Mouse (Mus musculus): ENCODE measurements around the gene Sh3bp1.
A peak's percentile ranks its signal among the peaks of the same experiment; 100 is the strongest.

Sh3bp1 gene

DNA sequence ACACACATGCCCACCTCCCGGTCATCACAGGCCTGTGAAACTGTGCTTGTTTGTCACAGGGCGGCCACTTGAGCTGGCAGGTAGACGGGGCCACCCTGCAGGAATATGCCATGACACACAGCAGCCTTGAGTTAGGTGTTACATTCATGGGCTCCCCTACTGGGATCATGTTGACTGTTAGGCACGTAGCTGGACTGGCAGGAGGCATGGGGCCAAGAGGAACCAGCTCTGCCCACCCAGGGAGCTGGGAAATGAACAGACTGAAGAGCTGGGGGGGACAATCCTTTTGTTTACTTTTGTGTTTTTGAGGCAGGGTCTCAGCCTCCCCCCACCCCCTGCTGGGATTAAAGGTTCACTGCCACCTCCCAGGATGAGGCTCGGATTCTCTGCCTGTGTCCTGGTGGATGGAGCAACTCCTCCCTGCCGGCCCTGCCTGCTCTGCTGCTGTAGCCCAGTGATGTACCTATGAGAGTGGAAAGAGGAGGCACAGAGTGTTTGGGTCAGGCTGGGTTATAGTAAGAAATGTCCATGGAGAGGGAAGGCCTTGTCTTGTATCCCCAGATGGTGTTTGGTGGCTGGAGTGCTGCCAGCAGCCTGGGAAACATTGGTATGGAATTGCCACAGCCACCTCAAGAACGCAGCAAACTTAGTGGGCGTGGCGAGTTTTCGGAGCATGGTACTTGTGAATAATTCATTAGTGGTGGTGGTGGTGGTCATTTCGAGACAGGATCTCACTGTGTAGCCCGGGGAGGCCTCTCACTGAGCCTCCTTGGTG is 16.7 kb downstream of the Sh3bp1 start:
- peak; percentile 72 to 83 for DNase-seq

DNA sequence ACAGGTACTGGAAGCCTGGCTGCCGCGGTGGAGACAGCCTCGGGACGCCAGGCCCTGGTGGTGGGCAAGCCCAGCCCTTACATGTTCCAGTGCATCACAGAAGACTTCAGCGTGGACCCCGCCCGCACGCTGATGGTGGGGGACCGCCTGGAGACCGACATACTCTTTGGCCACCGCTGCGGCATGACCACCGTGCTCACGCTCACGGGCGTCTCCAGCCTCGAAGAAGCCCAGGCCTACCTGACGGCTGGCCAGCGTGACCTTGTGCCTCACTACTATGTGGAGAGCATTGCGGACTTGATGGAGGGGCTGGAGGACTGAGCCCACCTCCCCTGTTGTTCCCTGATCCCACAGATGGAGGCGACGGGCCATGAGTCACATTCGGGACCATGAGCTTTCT is 18.6 kb downstream of the Sh3bp1 start:
- DNase-seq = no peak

DNA sequence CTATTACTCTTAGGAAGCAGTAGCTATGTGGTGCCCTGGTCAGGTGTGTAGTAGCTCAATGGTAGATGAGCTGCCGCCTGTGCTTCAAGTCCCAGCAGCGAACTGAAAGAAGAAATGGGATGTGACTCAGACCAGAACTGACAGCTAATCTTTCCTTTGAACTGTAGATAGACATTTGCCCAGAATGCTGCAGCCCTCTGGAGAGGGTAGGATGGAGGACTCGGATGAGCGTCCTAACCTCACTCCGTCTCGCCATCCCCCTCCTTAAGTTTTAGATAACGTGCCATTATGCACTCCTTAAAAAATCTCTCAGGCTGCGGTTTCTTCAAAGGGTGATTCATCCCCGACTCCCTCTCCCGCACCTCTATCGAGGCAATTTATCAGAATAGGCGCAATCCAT is 20.3 kb downstream of the Sh3bp1 start:
- no peak for DNase-seq

DNA sequence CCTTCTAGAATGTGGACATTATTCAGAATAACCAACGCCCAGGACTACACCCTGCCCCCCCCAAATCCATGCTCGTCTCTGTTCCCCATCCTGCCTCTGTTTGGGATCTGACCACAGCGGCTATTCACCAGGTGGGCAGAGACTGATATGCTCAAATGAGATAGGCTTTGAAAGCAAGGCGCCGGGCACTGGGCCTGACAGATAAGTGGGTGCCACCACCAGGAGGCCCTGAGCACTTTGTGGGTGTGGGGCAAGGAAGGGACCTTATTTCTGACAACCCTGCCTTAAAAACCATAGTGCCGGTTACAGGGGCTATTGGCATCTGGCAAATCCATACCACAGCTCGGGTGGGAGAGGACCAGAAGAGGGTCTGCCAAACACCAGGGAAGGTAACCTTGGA is 23.1 kb downstream of the Sh3bp1 start:
- DNase-seq = no peak

DNA sequence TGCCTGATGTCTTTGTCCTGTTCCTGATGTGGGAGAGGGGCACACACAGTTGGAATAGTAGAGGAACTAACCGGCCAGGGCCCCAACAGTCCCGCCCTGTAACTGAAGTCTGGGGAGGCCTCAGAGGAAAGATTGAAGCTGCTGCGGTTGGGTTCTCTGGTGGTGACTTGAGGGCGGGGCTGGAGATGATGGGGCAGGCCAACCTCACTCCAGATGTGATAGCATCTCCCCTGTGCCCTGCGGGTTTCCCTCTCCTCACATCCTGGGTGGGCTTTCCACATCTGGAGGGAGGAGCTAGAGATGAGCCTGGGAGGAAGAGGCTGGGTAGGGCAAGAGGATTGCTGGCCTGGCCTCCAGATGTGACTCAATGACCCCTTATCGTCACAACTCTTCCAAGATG is 24.0 kb downstream of the Sh3bp1 start:
- DNase-seq = no peak

DNA sequence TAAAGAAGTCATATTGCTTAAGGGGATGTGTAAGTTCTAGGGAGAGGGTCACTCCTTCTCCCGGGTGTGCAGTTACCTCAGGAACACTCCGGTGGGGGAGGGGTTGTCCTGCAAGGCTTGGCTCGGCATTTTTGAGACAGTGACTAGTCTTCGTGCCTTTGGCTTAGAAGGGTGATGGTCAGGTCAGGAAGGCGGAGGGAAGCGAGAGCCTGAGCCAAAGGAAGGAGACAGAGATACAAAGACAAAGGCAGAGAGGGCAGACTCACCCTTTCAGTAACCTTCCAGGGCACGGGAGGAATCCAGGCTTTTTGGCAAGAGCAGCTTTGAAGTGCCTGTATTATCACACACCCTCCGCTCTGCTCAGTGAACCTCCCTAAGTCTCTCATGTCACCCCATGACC is 25.6 kb downstream of the Sh3bp1 start:
- no peak for DNase-seq

DNA sequence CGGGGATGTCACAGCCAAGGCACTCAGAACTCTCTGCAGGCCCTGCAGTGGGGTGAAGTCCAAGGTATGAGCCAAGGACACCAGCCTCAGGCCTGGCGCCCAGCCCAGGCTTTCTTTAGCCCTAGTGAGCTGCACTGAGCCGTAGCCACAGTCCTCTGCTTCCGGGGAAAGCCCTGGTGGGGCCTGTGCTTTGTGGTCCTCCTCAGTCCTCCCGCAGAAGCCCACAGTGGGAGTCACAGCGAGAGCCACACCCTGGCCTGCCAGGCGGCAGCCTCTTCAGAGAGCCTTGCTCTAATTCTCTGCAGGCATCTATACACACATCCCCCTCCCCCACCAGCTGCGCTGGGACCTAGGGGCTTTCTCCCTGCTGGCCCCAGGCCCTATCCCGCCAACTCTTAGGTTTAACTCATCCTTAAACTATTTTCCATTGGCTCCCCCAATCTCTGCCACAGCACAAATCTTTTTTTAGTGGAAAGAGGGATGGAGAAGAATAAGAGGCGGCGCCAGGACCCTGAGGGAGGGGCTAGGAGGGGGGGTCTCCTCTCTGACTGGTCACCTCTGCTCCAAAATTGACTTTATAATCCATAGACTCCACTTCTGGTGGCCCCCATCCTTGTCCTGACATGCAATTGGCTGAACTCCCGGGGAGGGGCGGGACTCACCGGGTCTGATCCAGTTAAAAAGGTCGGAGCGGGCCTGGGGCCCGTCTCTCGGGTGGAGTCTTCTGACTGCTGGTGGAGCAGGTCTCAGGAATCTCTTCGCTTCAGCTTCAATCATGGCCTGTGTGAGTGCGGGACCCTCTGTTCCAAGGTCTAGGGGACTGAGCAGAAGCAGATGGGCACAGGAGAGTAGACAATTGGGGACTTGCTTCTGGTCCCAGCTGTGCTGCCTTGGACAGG is 26.7 kb downstream of the Sh3bp1 start, which contains the start of gene Lgals1:
Gene Lgals1 (plus strand): TSS at position 705 of the 899 bp plus-strand sequence.
- DNase-seq = peak; percentile 81 to 88

DNA sequence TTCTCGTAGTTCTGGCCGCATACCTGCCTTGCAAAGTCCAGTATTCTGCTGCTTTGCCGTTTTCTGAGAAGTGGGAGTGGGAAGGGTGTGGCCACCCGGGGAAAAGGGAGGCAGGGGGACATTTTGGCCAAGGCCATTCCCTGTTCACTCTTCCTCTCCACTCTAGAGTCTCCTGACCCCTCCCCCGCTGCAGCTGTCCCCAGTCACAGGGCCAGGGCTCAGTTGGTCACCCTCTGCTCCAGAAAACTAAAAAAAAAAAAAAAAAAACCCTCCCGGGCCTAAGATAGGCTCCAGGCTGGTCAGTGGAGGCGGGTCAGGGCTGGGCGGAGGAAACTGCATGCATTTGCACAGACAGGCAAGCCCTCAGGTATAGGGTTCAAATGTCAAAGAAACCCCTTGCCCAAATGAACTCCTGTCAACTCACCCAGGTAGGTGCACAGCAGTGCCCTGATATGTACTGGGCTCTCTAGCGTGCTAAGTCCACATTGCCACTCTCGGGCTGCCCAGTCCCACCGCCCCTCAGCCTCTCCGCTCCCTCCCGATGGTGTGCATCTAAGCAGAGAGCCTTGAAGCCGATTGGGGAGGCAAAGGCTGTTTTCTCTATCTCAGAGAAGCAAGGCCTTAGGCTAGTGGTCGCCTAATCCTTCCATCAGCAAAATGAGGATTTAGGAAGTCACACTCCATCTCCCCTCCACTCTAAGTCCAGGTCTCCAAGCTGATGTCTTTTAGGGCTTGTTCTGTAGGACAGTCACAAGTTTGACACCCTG is 27.6 kb downstream of the Sh3bp1 start:
- DNase-seq = peak; percentile 38 to 56

DNA sequence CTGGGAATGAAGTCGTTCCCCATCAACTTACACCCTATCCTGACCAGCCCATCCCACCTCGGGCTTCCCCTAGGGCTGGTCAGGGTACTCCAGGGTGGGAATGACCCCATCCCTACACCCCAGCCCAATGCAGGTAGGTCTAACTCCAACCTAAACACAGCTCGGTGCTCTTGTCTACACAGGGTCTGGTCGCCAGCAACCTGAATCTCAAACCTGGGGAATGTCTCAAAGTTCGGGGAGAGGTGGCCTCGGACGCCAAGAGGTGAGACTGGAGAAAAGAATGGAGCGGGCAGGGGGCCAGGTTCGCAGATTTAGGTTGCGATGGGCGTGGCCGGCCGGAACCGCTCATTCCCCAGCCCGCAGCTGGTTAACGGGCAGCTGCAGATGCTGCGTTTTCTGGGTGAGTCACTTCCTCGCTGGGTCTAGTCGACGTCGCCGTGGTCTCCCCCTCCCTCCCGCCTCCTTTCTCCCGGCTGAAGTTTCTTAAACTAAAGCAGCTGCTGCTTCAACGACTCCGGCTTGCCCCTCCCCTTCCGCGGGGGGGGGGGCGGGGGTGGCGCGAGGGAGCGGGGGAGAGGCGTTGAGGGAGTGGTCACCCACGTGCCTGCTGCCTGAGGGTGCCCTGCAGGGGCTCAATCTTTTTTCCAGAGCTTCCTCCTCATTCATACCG is 28.4 kb downstream of the Sh3bp1 start:
- peak in 1 of 2 experiments; percentile 51 for DNase-seq

DNA sequence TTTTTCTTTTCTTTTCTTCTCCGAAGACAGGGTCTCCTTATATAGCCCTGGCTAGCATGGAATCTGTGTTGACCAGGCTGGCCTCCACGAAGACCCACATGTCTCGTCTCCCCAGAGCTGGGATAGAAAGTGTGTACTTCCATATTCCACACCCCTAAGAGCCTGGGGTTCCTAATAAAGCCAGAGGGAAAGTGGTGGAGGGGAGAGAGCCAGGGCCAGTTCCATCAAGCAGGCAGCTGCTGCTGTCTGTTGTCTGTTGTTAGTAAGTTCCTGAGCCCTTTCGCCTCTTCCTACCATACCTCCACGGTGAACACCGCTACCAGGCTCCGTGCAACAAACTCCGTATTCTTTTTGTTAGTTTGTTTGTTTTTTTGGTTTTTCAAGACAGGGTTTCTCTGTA is 29.0 kb downstream of the Sh3bp1 start:
- no peak for DNase-seq

DNA sequence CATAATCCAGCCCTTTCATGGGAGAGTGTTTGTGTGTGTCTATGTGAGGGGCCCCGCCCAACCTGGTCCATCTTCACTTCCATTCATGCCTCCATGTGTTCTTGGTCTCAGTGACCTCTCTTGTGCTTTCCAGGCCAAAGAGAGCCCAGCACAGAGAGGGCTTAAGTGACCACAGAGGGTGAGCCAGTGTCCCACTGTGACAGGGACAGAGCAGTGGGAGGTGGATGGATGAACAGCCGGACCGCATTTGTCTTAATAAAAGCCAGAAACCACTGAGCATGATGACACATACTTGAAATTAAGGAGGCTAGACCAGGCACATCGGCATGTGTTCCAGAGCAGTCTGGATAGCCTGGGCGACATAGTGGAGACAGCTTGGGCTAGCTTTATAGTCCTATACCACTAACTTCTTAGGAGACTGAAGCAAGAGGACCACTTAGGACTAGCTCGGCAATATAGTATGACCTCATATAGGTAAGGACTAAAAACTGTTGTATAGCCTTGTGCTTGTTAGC is 30.7 kb downstream of the Sh3bp1 start:
- no peak for DNase-seq

DNA sequence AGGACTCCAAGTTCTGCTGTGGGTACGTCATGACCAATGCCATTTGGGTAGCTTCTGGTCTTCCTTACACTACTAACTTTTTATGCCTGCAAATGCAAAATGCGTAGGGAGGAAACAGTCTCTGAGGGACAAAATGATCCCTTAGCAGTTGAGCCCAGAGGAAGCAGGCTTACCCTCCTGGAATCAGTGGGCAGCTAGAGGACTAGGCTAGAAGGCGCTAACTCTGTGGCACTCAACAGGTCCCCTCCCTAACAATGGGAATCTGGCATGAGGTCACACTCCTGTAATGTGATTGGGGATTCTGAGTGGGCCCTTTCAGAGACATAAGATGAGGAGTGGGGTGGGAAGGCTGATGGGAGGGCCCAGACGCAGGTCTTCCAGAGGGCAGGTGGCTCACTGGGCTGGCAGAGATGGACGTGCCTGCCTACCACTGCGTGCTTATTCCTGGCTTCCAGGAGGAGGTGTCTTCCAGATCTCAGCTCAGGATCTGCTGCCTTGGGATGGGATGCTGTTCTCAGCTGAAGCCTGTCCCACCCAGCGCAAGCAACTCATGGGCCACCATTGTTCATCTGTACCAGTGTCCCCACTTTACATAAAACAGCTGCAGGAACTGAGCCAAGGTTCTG is 31.3 kb downstream of the Sh3bp1 start:
- no peak for DNase-seq

DNA sequence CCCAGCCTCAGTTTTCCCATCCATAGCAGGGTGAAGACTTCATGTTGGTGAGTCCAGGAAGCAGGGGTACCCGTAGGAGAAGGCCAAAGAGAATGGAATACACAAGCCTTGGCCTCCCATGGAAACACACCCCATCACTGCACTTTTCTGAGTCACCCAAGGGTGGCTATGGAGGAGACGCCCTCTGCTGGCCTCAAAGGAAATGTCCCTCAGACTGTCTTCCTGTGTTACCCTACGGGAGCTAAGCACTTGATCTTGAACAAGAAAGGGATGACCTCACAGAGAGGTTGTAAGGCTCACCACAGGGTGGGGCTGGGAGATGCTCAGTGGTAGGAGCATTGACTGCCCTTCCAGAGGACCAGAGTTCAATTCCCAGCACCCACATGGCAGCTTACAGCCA is 32.0 kb downstream of the Sh3bp1 start:
- DNase-seq = peak; percentile 42 to 58

DNA sequence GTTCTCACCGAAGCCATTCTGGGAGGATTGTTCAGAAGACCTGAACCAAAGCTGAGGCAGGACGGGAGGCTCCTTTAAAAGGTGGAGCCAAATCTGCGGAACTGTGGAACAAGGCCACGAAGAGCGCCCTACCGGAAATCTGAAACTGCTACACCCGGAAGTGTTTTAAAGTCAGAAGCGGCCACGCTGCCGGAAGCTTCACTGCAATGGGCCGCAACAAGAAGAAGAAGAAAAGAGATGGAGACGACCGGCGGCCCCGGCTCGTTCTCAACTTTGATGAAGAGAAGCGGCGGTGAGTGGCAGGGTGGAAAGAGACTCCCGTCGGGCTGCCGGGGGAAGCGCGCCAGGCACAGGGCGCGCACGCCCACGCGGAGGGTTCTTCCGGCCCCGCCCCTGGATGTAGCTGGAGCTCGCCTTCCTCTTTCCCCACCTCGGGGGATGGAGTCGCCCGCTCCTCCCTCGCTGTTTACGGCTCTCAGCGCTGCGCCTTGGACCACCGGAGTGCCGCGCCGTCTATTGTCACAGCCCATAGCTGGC is 35.3 kb downstream of the Sh3bp1 start, which contains the start of gene Nol12:
Gene Nol12 (plus strand): TSS at position 150 of the 537 bp plus-strand sequence.
- DNase-seq = peak; percentile 88

DNA sequence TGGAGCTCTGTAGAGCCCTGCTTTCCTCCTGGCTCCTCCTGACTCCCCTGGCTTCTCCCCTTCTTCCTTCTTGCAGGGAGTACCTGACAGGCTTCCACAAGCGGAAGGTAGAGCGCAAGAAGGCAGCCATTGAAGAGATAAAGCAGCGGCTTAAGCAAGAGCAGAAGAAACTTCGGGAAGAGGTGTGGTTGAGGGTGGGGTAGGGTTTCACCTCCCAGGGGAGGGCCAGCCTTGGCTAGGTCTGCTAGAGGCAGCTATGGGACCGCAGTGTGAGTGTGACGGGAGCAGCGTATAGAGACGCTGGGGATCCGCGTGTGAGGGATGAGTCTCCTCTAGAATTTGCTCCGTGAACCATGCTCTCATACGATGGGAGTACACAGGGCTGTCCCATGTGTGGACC is 36.8 kb downstream of the Sh3bp1 start:
- no peak for DNase-seq

DNA sequence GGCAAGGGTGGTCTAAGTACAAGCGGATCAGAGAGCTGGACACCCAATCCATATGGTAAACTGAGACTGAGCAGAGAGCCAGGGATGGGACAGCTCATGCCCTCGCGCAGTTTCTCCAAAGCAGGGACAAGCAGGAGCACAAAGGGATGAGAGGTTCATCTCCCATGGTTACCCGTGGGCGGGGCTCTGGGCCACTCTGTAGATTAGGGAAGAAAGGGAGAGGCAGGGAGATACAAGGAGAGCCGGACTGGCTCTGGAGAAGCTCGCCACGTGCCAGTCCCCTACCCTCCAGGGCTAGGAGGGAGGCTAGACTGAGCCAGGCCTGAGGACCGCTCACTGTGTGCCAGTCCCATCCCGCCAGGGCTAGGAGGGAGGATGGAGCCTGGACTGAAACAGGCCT is 37.7 kb downstream of the Sh3bp1 start:
- DNase-seq = no peak

DNA sequence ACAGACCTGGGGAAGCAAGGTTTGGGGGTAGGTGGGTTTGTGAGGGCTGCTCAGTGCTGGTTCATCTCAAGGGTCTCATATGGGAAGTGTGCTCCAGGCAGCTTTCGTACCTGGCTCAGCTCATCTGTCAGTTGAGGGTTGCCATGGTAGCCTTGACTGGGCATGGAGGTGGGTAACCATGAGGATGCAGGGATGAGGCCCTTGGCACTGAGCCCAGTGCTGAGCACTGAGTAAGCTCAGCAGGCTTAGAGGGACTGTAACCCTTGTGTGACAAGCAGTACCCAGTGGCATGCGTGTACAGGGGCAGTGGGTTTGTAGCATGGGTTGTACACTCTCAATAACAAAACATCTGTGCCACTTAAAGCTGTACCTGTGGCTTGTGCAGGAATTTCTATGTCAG is 38.4 kb downstream of the Sh3bp1 start:
- no peak for DNase-seq

DNA sequence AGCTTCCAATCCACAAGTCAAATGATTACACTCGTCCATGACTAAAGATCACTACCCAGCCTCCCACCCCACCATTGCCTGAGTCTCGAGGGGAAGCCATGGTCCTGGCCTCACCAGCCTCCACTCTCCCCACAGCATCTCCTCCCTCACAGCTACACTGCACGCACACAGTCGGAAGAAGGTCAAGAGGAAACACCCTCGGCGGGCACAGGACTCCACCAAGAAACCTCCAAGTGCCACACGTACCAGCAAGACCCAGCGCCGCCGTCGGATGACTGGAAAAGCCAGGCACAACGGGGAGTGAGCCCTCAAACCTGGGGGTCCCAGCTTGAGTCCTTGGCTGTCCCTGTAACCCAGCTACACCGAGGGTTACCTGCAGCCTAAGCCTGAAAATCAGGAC is 40.8 kb downstream of the Sh3bp1 start:
- no peak for DNase-seq

DNA sequence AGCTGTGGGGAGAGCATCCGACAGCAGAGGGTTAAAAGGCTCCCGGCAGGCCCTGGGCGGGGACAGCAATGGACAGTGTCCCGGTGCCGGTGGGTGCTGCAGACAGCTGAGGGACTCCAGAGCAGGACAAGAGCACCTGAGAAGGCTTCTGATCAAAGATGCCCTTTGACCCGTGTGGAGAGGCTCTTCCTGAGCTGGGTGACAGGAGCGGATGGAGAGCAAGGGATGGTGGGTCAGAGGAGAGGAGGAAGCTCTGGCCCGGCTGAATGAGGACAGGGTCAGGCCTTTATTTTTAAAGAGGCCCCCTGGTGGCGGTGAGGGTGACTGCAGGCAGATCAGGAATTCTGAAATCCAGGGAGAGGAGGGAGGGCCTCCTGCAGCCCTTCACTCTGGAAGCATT is 43.1 kb downstream of the Sh3bp1 start:
- peak; percentile 91 to 92 for DNase-seq

DNA sequence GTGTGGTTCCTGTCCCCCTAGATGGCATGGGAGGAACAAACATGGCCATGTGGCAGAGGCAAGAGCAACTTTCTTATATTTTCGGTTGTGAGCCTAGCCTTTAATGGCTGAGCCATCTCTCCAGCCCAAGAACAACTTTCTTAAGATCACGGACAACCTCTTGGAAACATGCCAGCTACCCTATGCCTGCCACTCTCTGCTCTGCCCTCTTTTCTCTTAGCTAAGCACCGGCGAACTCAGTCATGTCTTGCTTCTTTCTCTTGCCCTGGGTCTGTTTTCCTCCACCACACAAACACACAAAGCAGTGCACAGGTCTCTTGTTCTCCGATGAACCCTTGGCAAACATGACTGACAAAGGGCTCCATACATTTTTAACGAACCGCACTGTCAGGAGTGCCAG is 46.7 kb downstream of the Sh3bp1 start:
- no peak for DNase-seq

DNA sequence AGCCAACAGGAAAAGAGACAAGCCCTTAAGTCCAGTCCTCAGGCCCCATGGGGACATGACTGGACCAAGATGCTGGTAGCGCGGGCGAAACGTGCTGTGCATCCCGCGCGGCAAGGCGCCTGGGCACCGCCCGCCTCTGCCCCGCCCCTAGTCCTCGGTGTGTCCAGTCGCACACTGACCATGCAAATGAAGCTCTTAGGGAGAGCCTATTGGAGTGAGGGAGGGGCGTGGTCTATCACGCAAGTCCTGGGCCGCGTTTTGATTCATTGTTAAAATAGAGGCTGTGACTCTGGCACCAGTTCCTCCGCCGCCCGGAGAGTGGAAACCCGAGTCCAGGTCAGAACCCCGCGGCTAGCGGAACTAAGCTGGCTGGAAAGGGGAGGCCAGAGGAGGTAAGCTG is 48.1 kb downstream of the Sh3bp1 start, which contains the start of gene Triobp:
Gene Triobp (plus strand): TSS at position 68 of the 400 bp plus-strand sequence.
- DNase-seq = peak; percentile 89 to 95
